In the genomic region with DNA sequence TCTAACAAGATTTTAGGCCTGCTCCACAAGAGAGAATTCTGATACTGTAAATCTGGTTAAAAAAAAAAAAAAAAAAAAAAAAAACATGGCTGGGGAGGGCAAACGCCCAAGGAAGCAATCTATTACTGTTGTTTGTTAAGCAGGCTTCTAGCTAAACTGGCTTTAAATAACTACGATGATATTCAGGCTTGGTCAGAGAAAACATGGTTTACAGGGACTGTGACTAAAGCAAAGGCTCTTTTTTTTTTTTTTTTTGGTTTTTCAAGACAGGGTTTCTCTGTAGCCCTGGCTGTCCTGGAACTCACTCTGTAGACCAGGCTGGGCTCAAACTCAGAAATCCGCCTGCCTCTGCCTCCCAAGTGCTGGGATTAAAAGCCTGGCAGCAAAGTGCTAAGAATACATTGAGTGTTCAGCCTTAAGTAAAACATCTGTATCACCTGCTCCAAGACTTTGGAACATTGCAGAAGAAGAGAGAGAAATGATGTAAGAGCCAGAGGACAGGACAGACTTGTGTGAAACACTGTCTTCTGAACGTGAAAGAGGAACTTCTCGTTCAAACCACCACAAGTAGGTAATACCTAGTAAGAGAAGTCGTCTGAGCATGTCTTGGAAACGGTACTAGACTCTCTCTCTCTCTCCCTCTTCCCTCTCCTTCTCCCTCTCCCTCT, we compare ENCODE assay signal across 28 mouse cellular contexts. TPM values are rescaled to one million over a fixed set of nuclear protein-coding genes. Genes with fewer than 3 reads are reported as not detected.
DNase-seq lines count a peak whose midpoint lies in the region; ATAC-seq lines count a peak whose summit lies in the region.
"Had no signal": no experiment of that assay in that cellular context is flagged by ENCODE, and none has a peak within 500 bp of the region (broad histone marks: within the 10 kb centered on the region; RNA-seq: fewer than 3 reads in every experiment).

No protein-coding gene starts in this region.

- DNase-seq in 416B (ENCODE audit: low read depth) (peak; percentile 58), A20 (ENCODE audit: low read depth, low spot score) (peak; percentile 73), adipocyte (ENCODE audit: low spot score) (no peak)
- DNase-seq in midbrain, embryonic 11.5 days (ENCODE audit: low spot score, missing footprints): no peak
- no peak for DNase-seq in Muller cell, postnatal 12 days (ENCODE audit: inconsistent ontology term)
- DNase-seq: adrenal gland, postnatal 10 days; cerebellum, adult 8-10 months; gastrocnemius, postnatal 25 days; heart, postnatal 14 days; kidney, adult 11 months; kidney, postnatal 25 days; lung, embryonic 14.5 days; spleen, adult 18-20 months; thymus, postnatal 14 days had no signal

- H3K27ac ChIP-seq in midbrain, embryonic 11.5 days (ENCODE audit: low read depth, low read length): no peak overlapping the region
- H3K27ac ChIP-seq: embryonic facial prominence, embryonic 13.5 days; forebrain, embryonic 10.5 days; forebrain, embryonic 15.5 days; hindbrain, embryonic 10.5 days; hindbrain, embryonic 15.5 days; layer of hippocampus, adult 2 months; left cerebral cortex, adult 2 months; limb, embryonic 12.5 days; liver, embryonic 15.5 days; midbrain, embryonic 13.5 days had no signal

- no peak overlapping the region for H3K4me3 ChIP-seq in midbrain, embryonic 11.5 days (ENCODE audit: low read depth, low read length)
- H3K4me3 ChIP-seq: embryonic facial prominence, embryonic 13.5 days; forebrain, embryonic 10.5 days; forebrain, embryonic 15.5 days; hindbrain, embryonic 10.5 days; hindbrain, embryonic 15.5 days; layer of hippocampus, adult 2 months; left cerebral cortex, adult 2 months; limb, embryonic 12.5 days; liver, embryonic 15.5 days; megakaryocyte, embryonic 14.5 days; midbrain, embryonic 13.5 days had no signal

- H3K4me2 ChIP-seq in midbrain, embryonic 11.5 days: no peak overlapping the region
- H3K4me2 ChIP-seq: embryonic facial prominence, embryonic 13.5 days; forebrain, embryonic 15.5 days; hindbrain, embryonic 15.5 days; limb, embryonic 12.5 days; liver, embryonic 15.5 days; lung, embryonic 14.5 days; midbrain, embryonic 13.5 days had no signal

- 0 out of 2 replicates have a peak, but pooled peaks have one; percentile 12 for ATAC-seq in common myeloid progenitor, adult 5-6 weeks (replicated peaks; ENCODE audit: low read depth, poor library complexity, severe bottlenecking)
- peak; percentile 40; the same call in 1 of the 2 replicates for ATAC-seq in neutrophil, adult 5-6 weeks (ENCODE audit: extremely low read depth, insufficient number of reproducible peaks, low FRiP score, poor library complexity, severe bottlenecking)
- no peak for ATAC-seq in midbrain, embryonic 11.5 days (ENCODE audit: low FRiP score)
- ATAC-seq: forebrain, embryonic 15.5 days; inflammation-experienced regulatory T-cells, adult 6 months; midbrain, embryonic 13.5 days had no signal

- peaks cover 11% of the 10 kb centered on the region for H3K4me1 ChIP-seq in midbrain, embryonic 11.5 days (ENCODE audit: control insufficient read depth, insufficient read depth, low read length)

- no peaks in the 10 kb centered on the region for H3K27me3 ChIP-seq in midbrain, embryonic 11.5 days (ENCODE audit: control insufficient read depth, insufficient read depth, low read length)
- H3K27me3 ChIP-seq: embryonic facial prominence, embryonic 13.5 days; forebrain, embryonic 15.5 days; hindbrain, embryonic 15.5 days; limb, embryonic 12.5 days; liver, embryonic 15.5 days; megakaryocyte, embryonic 14.5 days had no signal

- H3K9ac ChIP-seq in midbrain, embryonic 11.5 days (ENCODE audit: low read length): no peak overlapping the region
- H3K9ac ChIP-seq: embryonic facial prominence, embryonic 13.5 days; forebrain, embryonic 15.5 days; hindbrain, embryonic 15.5 days; limb, embryonic 12.5 days; liver, embryonic 15.5 days; lung, embryonic 14.5 days; midbrain, embryonic 13.5 days had no signal

- WGBS in midbrain, embryonic 11.5 days: 78% methylated on average over 7 of the region's 7 CpGs

- no peaks in the 10 kb centered on the region for H3K9me3 ChIP-seq in midbrain, embryonic 11.5 days (ENCODE audit: control insufficient read depth, low read length)
- H3K9me3 ChIP-seq: embryonic facial prominence, embryonic 13.5 days; forebrain, embryonic 10.5 days; forebrain, embryonic 15.5 days; hindbrain, embryonic 10.5 days; hindbrain, embryonic 15.5 days; limb, embryonic 12.5 days; liver, embryonic 15.5 days; megakaryocyte, embryonic 14.5 days; midbrain, embryonic 13.5 days had no signal

- H3K36me3 ChIP-seq in midbrain, embryonic 11.5 days (ENCODE audit: control insufficient read depth, insufficient read depth, low read length): no peaks in the 10 kb centered on the region
- H3K36me3 ChIP-seq: embryonic facial prominence, embryonic 13.5 days; forebrain, embryonic 15.5 days; hindbrain, embryonic 10.5 days; hindbrain, embryonic 15.5 days; limb, embryonic 12.5 days; liver, embryonic 15.5 days; midbrain, embryonic 13.5 days had no signal

RNA-seq across cellular contexts. Expression of a gene that starts 2.2 kb away (rescaled TPM):
- 150 and 163 TPM in 2 replicates for total RNA-seq in common myeloid progenitor, adult 5-6 weeks (2017)
- 39.2 and 47.3 TPM in 2 replicates for total RNA-seq in neutrophil, adult 5-6 weeks (2017)
- 213 and 221 TPM in 2 replicates for polyA plus RNA-seq in midbrain, embryonic 11.5 days (2014; fragmentation: Nextera tagmentation; extraction: Ambion mirVana)

RNA-seq across cellular contexts. Expression of a gene that starts 37.1 kb away (rescaled TPM):
- 55.4 and 62.9 TPM in 2 replicates for total RNA-seq in common myeloid progenitor, adult 5-6 weeks (2017)
- 72.9 and 117 TPM in 2 replicates for total RNA-seq in neutrophil, adult 5-6 weeks (2017)
- polyA plus RNA-seq in midbrain, embryonic 11.5 days (2014; fragmentation: Nextera tagmentation; extraction: Ambion mirVana): 77.8 and 88.0 TPM in 2 replicates

Comparison
In these comparisons a context has a peak if more than half of its experiments do, and no peak if none do; other contexts are left out.
1. DNase-seq: peak in 416B (single experiment) and A20 (single experiment); none in adipocyte (single experiment), midbrain, embryonic 11.5 days (single experiment) and Muller cell, postnatal 12 days (single experiment).